9 mouse cellular contexts compared by ENCODE assay signal in genomic region chr11:69092386-69092751, GRCm38 (mm10). TPM values are rescaled to one million over a fixed set of nuclear protein-coding genes. Genes with fewer than 3 reads are reported as not detected.
DNase-seq lines count a peak whose midpoint lies in the region; ATAC-seq lines count a peak whose summit lies in the region.
"Had no signal": no experiment of that assay in that cellular context is flagged by ENCODE, and none has a peak within 500 bp of the region (broad histone marks: within the 10 kb centered on the region; RNA-seq: fewer than 3 reads in every experiment).

No protein-coding gene starts in this region.

- no peak for ATAC-seq in liver, embryonic 11.5 days (replicated peaks; ENCODE audit: low FRiP score)

- WGBS in liver, embryonic 11.5 days = 3% methylated on average over 3 of the region's 3 CpGs

- no peak overlapping the region for H3K9ac ChIP-seq in liver, embryonic 11.5 days (ENCODE audit: low read depth, low read length)

- intact Hi-C loops in heart, postnatal 36 days (cut with DNase I) = loop anchor here (1.0 kb wide), 1 partner anchor 30 kb away; the partner anchor contains the start of gene 9130213A22Rik

- peaks cover 36% of the 10 kb centered on the region for H3K4me1 ChIP-seq in liver, embryonic 11.5 days (replicated peaks; ENCODE audit: control insufficient read depth, insufficient read depth, low read length)

- H3K27me3 ChIP-seq in liver, embryonic 11.5 days (replicated peaks; ENCODE audit: control insufficient read depth, insufficient read depth, low read length) = no peaks in the 10 kb centered on the region
- H3K27me3 ChIP-seq: neural tube, embryonic 13.5 days had no signal

- no peak overlapping the region for H3K4me2 ChIP-seq in liver, embryonic 11.5 days
- H3K4me2 ChIP-seq: neural tube, embryonic 13.5 days had no signal

- H3K27ac ChIP-seq in liver, embryonic 11.5 days (ENCODE audit: low read depth, low read length) = no peak overlapping the region
- H3K27ac ChIP-seq: neural tube, embryonic 13.5 days had no signal

- no peak overlapping the region for H3K4me3 ChIP-seq in liver, embryonic 11.5 days (ENCODE audit: low read depth, low read length)
- H3K4me3 ChIP-seq: neural tube, embryonic 13.5 days had no signal

- peak; percentile 78 to 87 for DNase-seq in left cerebral cortex, adult 18-20 months (ENCODE audit: low spot score in 2 of 2)
- DNase-seq in left cerebral cortex, adult 11 months (ENCODE audit: low spot score) = no peak
- peak; percentile 87 to 94 for DNase-seq in adrenal gland, adult 18-20 months (ENCODE audit: low spot score in 2 of 2)
- peak; percentile 86 for DNase-seq in embryo, embryonic 10.5 days (ENCODE audit: low spot score)
- DNase-seq in heart, postnatal 36 days = peak; percentile 90 to 96
- DNase-seq in liver, embryonic 11.5 days (ENCODE audit: low spot score) = peak; percentile 73
- peak; percentile 83 for DNase-seq in right cerebral cortex, postnatal 4 days
- peak; percentile 83 to 89 for DNase-seq in urinary bladder, postnatal 36 days (ENCODE audit: low spot score in 2 of 2)

- peaks cover 14% of the 10 kb centered on the region for H3K36me3 ChIP-seq in liver, embryonic 11.5 days (ENCODE audit: control insufficient read depth, insufficient read depth, low read length)

- no peaks in the 10 kb centered on the region for H3K9me3 ChIP-seq in liver, embryonic 11.5 days (ENCODE audit: control insufficient read depth, low read length)
- H3K9me3 ChIP-seq: neural tube, embryonic 13.5 days had no signal

RNA-seq across cellular contexts. Expression of gene Per1, which starts 2.6 kb away (rescaled TPM):
- 100 to 1,000 TPM; 129 to 133 TPM for total RNA-seq in left cerebral cortex, adult 18-20 months (2021)
- 10 to 100 TPM; 66.6 to 77.7 TPM for total RNA-seq in adrenal gland, adult 18-20 months (2021)
- 10 to 100 TPM; 34.2 to 82.1 TPM for total RNA-seq in heart, postnatal 36 days (2021)
- polyA plus RNA-seq in liver, embryonic 11.5 days (2014; fragmentation: Nextera tagmentation; extraction: Ambion mirVana) = 6.2 and 6.6 TPM in 2 replicates

RNA-seq across cellular contexts. Expression of gene Vamp2, which starts 4.1 kb away (rescaled TPM):
- total RNA-seq in left cerebral cortex, adult 18-20 months (2021) = 1,000 to 10,000 TPM; 1,053 to 1,091 TPM
- 100 to 1,000 TPM; 106 to 137 TPM for total RNA-seq in adrenal gland, adult 18-20 months (2021)
- total RNA-seq in heart, postnatal 36 days (2021) = 10 to 100 TPM; 50.5 to 72.7 TPM
- 47.2 and 56.0 TPM in 2 replicates for polyA plus RNA-seq in liver, embryonic 11.5 days (2014; fragmentation: Nextera tagmentation; extraction: Ambion mirVana)

RNA-seq across cellular contexts. Expression of gene Tmem107, which starts 21.8 kb away (rescaled TPM):
- total RNA-seq in left cerebral cortex, adult 18-20 months (2021) = 10 to 100 TPM; 23.6 to 26.8 TPM
- total RNA-seq in adrenal gland, adult 18-20 months (2021) = 10 to 100 TPM in 1 of 2 experiments, 1 to 10 TPM in 1; 8.1 to 11.9 TPM
- total RNA-seq in heart, postnatal 36 days (2021) = 1 to 10 TPM; 4.2 to 6.1 TPM
- polyA plus RNA-seq in liver, embryonic 11.5 days (2014; fragmentation: Nextera tagmentation; extraction: Ambion mirVana) = 39.1 and 43.5 TPM in 2 replicates

RNA-seq across cellular contexts. Expression of gene Hes7, which starts 27.8 kb away (rescaled TPM):
- total RNA-seq in left cerebral cortex, adult 18-20 months (2021) = under 1 TPM; 0.42 to 0.79 TPM
- total RNA-seq in adrenal gland, adult 18-20 months (2021) = under 1 TPM in 1 of 2 experiments, not detected in 1; 0.26 TPM
- total RNA-seq in heart, postnatal 36 days (2021) = not detected
- polyA plus RNA-seq in liver, embryonic 11.5 days (2014; fragmentation: Nextera tagmentation; extraction: Ambion mirVana) = 0.55 and 0.59 TPM in 2 replicates

RNA-seq across cellular contexts. Expression of gene 9130213A22Rik, which starts 30.0 kb away (rescaled TPM):
- under 1 TPM; 0.53 to 0.98 TPM for total RNA-seq in left cerebral cortex, adult 18-20 months (2021)
- total RNA-seq in adrenal gland, adult 18-20 months (2021) = under 1 TPM; 0.43 to 0.61 TPM
- total RNA-seq in heart, postnatal 36 days (2021) = under 1 TPM in 1 of 2 experiments, not detected in 1; 0.22 TPM
- 0.10 and 0.22 TPM in 2 replicates for polyA plus RNA-seq in liver, embryonic 11.5 days (2014; fragmentation: Nextera tagmentation; extraction: Ambion mirVana)

Comparison
In these comparisons a context has a peak if more than half of its experiments do, and no peak if none do; other contexts are left out.
1. RNA of gene Vamp2, which starts 4.1 kb away (total RNA-seq): 1,053 to 1,091 TPM in left cerebral cortex, adult 18-20 months; 106 to 137 TPM in adrenal gland, adult 18-20 months and 50.5 to 72.7 TPM in heart, postnatal 36 days; every median in the first group is over 4 times any median in the second.